Mouse (Mus musculus) megakaryocyte progenitor cell, adult 5-6 weeks (primary cell): Measurements from ENCODE around the gene Skor1. TPM values are rescaled to one million over a fixed set of nuclear protein-coding genes. Genes with fewer than 3 reads are reported as not detected.

Source experiments
- ATAC-seq: replicated peaks from 2 replicates; pipeline ENCODE4 v1.8.0; 2016; ENCODE audit warnings: mild to moderate bottlenecking, moderate TSS enrichment, inconsistent platforms; ENCODE audit not compliant: poor library complexity
- total RNA-seq, 2 experiments: library from RNA; stranded (forward) in 1 of 2; stranded (reverse) in 1 of 2; fragments of 157-497, 149-512 nt in 1 of 2; fragments of 200-1000 nt in 1 of 2; gene quantifications; 2 replicates each; pipeline versions ENCODE4 v1.2.3 to v1.2.4; 2015 to 2017

Gene Skor1
- total RNA-seq, 2 experiments from 2014 or later, result 0.07 TPM; not detected in 1

- no peak for ATAC-seq
Observed at GRCm38 (mm10) chr9:63136241-63136640, 12.5 kb downstream of the Skor1 start.

- ATAC-seq, result peak; percentile 35; the same call in 1 of the 2 replicates
Observed at GRCm38 (mm10) chr9:63135801-63136200, 13.0 kb downstream of the Skor1 start.

- ATAC-seq, result no peak
Observed at GRCm38 (mm10) chr9:63135356-63135755, 13.4 kb downstream of the Skor1 start.

- ATAC-seq, result no peak
Observed at GRCm38 (mm10) chr9:63133659-63134058, 15.1 kb downstream of the Skor1 start.

GRCm38 (mm10) chr9:63132673-63133601, 15.8 kb downstream of the Skor1 start:
- ATAC-seq, result peak; percentile 92

- peak; percentile 16; the same call in 1 of the 2 replicates for ATAC-seq
Observed at GRCm38 (mm10) chr9:63131957-63132602, 16.7 kb downstream of the Skor1 start.

GRCm38 (mm10) chr9:63129641-63130041, 19.1 kb downstream of the Skor1 start:
- ATAC-seq, result no peak

- ATAC-seq, result no peak
Observed at GRCm38 (mm10) chr9:63124512-63124911, 24.2 kb downstream of the Skor1 start.

- ATAC-seq, result peak; percentile 100
Observed at GRCm38 (mm10) chr9:63123451-63124438, 25.0 kb downstream of the Skor1 start.

GRCm38 (mm10) chr9:63122161-63122833, 26.5 kb downstream of the Skor1 start:
- no peak for ATAC-seq

GRCm38 (mm10) chr9:63118385-63118784, 30.4 kb downstream of the Skor1 start:
- ATAC-seq, result no peak

- no peak for ATAC-seq
Observed at GRCm38 (mm10) chr9:63112514-63112913, 36.2 kb downstream of the Skor1 start.

GRCm38 (mm10) chr9:63109782-63110087, 39.0 kb downstream of the Skor1 start:
- ATAC-seq, result no peak

GRCm38 (mm10) chr9:63109020-63109781, 39.6 kb downstream of the Skor1 start:
- ATAC-seq, result peak; percentile 20; the same call in 1 of the 2 replicates

- no peak for ATAC-seq
Observed at GRCm38 (mm10) chr9:63108580-63108979, 40.2 kb downstream of the Skor1 start.

GRCm38 (mm10) chr9:63100660-63101059, 48.1 kb downstream of the Skor1 start:
- no peak for ATAC-seq

- ATAC-seq, result no peak
Observed at GRCm38 (mm10) chr9:63099876-63100275, 48.9 kb downstream of the Skor1 start.

- no peak for ATAC-seq
Observed at GRCm38 (mm10) chr9:63099344-63099743, 49.4 kb downstream of the Skor1 start.

GRCm38 (mm10) chr9:63098887-63099286, 49.9 kb downstream of the Skor1 start:
- no peak for ATAC-seq

GRCm38 (mm10) chr9:63097204-63097603, 51.6 kb downstream of the Skor1 start:
- no peak for ATAC-seq
